Mouse (Mus musculus) adrenal gland, adult 8-10 months (tissue): ENCODE data around the gene Sh3kbp1. TPM values are rescaled to one million over a fixed set of nuclear protein-coding genes. Genes with fewer than 3 reads are reported as not detected.

Source experiments
- DNase-seq: peaks from one replicate; pipeline ENCODE4 v3.0.0; 2022
- total RNA-seq, 4 experiments: library from RNA; stranded (reverse); gene quantifications; 2 replicates each; pipeline ENCODE4 v1.2.4; 2022

The Sh3kbp1 gene
- total RNA-seq, 4 experiments from 2014 or later: 13.0 to 21.5 (median 19.5) TPM

DNA sequence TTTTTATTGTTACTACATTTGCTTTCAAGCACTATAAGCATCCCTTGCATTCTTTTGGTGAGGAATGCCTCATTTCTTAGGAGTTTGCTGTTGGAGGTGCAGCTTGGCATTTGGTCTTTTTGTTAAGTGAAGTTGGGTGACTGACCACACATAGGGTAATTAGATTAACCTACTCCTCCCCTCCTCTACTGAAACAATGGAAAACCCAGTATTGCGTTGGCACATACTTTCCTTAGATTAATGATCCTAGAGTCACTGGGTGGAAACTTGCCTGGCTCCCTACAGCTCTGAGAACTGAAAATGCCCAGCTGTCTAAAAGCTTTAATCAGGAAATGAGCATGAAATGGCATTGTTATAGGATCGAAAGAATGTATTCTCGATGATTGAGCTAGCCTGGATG lies 117.5 kb downstream of the Sh3kbp1 start:
- DNase-seq: no peak

DNA sequence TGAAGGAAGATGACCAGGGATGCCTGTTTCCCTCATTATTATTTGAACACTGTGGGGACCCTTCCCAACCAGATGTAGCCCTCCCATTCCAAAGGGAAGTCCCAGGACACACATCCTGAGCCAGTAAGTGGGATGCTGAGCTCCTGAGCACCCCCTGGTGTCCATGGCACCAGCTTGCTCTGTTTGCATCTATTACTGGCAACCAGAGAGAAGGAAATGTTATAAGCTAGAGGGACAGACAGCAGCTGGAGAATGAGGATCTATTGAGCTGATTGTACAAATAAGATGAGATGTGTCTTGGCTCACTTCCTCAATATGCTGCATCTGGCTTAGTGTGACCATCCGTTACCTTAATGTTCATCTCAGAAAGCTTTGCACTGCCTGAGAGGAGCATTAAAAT lies 124.8 kb downstream of the Sh3kbp1 start:
- DNase-seq: no peak

DNA sequence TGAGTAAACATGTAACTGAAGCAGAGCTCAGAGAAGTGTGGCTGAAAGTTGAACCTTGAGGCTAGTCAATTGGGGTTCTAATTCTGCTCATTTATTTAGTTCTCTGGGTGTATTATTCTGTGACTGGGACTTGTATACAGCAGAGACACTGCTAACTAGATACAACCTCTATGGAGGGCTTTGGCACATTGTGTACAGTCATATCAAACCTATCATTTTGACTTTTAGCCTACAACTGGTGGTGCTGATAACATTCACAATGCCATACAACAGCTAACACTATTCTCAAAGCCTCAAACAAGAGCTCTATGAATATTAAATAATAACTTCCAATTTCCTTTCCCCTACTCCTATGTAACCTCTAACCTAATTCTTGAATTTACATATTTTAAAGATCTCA lies 129.2 kb downstream of the Sh3kbp1 start:
- DNase-seq: no peak

DNA sequence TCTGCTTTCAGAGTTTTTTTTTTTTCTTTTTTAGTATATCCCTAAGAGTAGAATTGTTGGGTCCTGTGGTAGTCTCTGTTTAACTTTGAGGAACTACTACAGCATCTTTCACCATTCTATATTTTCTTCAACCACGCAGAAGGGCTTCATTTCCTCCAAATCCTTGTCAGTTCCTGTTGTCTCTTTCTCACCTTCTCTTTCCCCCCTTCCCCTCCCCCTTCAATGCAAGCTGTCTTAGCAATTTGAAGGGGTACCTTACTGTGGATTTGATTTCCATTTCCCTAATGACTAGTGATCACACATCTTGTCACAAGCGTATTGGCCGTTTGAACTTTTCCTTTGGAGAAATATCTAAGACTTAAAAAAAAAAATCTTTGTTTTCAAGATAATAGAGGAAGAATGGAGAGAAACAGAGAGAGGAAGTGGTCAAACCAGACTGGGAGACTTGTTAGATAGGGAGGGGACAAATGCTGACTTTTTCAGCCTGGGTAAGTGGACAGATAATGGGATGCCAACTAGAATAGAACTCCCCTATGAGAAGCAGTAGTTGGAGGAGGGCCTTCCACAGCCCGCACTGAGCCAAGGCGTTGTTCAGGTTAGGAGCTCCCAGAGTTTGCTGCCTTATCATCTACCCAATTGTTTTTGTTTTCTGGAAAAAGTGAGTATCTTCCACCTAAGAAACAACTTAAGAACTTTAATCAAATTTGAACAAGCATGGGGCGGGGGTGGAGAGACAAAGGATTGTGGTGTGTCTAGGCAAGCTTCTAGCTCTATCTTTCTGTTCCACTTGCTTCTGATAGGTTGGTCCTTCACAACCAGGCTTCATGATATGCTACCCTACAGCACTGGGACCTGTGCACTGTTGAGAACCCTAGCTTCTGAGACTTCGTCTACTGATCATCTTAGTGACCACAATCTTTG lies 130.1 kb downstream of the Sh3kbp1 start:
- DNase-seq: no peak

DNA sequence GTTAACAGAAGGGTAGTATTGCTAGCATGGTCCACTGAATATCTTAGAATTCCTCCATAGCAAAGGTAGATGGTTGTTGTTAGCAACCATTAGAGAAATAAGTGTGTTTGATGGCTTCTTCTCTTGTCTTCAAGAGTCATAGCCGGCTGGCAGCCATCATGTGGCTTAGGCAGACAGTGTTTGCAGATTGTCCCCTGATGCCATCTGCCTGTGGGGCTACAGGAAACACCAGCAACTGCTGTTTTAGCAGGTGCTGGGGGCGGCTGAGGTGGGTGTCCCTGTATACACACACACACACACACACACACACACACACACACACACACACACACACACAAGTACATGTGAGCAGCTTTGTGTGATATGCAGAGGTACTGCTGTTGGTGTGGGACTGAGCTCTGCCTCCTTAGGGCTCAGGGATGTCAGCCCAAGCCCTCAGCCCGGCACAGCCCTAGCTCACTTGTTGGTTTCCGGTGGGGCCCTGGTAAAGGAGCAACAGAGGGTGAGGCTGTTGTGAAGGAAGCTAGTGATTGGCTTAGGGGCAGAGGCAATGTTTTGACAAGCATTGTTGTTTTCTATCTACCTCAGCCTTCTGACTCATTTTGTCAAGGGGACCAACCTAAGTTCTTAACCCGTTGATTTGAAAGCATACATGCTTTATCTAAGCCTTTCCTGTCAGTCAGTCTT lies 130.9 kb downstream of the Sh3kbp1 start:
- no peak for DNase-seq

DNA sequence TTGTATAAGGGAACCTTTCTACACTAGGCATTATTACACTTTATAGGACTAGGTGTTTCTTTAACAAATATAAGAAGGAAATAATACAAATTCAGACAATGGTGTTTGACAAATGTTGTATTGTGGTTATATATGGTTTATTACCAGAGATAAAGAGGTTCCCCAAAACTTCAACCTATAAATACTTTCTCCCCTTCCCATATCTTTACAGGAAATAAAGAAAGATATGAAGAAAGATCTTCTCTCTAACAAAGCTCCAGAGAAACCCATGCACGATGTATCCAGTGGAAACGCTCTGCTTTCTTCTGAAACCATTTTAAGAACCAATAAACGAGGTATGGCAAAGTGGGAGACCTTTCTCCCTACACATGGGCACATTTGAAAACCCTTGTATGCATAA lies 136.7 kb downstream of the Sh3kbp1 start:
- no peak for DNase-seq

DNA sequence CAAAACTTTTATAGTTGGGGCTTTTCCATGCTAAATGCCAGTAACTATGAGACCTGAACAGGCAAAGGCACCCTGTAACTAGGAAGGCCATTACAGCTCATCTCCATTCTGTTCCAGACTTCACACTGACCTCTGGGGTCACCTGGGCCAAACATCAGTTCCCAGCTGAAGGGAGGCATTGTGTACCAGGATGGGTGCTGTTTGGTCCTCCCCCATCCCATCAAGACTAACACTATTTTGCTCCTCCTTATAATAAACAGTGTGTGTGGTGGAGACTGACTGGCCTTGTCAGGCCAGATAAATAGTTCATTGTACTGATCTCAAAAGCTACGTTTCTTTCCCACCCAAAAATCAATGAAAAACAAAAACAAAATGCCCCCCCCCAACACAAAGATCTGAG lies 138.8 kb downstream of the Sh3kbp1 start:
- no peak for DNase-seq

DNA sequence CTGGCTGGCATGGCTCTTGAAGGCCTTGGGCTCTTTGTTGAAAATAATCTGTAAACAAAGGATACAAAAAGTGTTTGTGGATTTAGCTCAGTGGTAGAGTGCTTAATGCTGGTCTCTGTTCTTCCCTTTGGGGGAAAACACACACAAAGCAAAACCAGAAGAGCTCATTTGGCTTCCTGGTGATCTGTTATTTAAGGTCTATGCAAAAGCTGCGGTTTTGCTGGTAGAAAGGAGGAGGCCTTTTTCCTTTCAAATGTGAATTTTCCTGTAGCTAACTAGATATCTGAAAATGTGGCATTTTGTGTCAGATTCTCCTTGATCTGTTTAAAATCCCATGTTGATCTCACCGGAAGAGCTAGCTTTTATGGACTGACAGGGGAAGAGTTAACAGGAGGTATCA lies 141.9 kb downstream of the Sh3kbp1 start:
- DNase-seq: no peak

DNA sequence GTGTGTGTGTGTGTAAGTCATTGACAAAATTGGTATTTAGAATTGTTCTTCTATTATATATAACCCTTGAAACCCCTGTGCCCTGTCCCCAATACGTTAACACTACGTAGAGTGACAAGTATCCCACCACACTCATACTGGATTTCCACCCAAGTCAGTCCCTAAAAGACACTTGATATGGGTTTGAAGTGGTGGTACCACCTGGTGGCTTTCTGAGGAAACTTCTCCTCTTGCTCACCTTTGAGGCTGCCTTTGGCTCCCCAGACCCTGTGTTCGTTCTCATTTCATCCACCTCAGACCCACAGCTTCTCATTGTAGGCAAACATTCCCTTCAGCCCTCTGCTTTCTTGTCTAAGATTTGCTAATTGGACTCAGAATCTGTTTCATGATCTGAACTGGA lies 142.7 kb downstream of the Sh3kbp1 start:
- DNase-seq: no peak

DNA sequence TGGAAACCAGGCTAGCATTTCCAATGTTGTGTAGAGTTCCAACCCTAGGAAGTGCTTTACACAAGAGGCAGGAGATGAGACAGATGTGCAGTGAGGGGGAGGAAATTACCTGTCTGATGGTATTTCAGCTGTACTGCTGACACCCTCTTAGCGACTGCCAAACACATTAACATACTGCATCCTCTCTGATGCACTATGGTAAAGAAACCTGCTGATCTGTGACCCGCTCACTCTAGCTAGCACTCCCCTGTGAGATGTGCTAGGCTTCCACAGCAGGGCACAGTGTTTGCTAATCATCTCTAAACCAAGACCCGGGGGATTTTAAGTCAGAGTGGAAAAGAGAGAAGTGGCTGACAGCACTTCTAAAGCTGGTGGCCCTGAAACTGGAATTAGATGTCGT lies 145.1 kb downstream of the Sh3kbp1 start:
- no peak for DNase-seq

DNA sequence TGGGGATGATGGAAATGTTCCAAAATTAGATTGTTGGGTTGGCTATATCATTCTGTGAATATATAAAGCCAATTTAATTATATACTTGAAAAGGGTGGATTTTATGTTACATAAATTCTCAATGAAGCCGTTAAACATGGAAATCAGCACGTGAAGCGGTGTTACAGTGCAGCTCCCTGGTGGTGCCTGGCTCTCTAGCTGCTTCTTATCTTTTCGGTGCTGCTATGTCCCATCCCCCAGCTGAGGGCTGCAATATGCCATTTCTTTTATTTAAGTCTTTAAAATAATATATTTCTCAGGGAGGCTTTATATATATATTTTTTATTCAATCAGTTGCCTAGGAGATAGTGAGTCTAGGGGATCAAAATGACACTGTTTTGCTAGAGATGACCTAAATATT lies 148.0 kb downstream of the Sh3kbp1 start:
- no peak for DNase-seq

DNA sequence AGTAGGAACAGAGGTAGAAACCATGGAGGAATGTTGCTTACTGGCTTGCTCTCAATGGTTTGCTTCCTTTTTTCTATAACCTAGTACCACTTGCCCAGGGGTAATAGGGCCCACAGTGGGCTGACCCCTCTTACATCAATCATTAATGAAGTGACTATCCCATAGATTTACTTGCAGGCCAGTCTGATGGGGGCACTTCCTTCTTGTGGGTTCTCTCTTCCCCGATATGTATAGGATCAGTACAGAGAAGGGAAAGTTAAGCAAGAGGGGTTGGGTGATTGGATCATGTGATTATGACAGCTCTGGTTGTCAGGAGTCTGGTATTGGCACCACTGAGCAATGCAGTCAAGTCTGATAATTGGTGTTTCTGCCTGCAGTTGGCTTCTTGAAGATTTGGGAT lies 151.7 kb downstream of the Sh3kbp1 start:
- DNase-seq: no peak

DNA sequence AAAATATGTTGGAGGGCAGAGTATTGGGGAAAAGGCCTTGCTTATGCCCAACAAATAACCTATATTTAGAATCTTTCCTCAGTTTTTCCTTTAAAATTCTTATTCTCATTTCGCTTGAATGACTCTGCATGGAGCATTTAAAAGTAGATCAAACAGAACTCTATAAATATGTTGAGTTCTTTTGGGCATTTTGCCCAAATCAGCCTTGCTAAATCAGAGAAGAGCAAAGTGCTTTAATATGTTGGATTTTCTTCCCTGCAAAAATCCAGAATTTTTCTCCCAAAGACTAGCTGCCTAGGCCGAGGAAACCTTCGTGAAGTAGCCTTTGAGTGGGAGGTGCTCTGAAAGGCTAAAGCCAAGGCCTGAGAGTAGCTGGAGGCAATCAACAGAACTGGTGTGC lies 163.4 kb downstream of the Sh3kbp1 start:
- DNase-seq: no peak

DNA sequence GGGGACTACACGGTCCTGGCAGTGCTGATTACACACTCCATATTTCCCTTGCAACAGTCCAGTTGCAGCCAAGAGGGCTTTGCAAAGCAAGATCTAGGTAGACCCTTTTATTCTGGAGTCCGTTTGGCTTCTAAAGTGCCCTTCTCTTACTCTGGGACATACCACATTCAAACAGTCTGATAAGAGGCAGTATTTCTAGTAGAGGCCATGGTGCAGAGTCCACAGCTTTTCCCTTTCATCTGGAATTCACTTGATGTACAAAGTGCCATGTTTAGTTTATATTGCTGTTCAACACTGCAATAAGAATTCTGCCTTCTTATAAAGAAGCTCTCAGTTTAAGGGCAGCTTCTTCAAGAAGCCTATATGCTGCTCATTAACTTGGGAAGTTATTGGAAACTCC lies 168.5 kb downstream of the Sh3kbp1 start:
- DNase-seq: no peak

DNA sequence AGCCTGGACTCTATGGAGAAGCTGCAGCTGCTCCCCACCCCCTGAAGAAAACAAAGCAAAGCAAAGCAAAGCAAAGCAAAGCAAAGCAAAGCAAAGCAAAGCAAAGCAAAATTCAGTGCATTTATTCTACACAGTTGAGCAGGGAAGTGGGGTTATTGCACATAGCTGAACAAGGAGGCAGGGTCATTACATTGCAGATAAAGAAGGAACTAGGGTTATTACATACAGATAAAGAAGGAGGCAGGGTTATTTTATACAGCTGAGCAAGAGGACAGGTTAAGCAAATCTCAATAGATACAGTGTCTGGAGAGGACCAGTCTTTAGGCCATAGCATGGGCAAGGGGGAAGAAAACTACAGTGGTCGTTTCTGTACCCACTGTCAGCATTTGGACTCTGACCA lies 177.3 kb downstream of the Sh3kbp1 start:
- no peak for DNase-seq

DNA sequence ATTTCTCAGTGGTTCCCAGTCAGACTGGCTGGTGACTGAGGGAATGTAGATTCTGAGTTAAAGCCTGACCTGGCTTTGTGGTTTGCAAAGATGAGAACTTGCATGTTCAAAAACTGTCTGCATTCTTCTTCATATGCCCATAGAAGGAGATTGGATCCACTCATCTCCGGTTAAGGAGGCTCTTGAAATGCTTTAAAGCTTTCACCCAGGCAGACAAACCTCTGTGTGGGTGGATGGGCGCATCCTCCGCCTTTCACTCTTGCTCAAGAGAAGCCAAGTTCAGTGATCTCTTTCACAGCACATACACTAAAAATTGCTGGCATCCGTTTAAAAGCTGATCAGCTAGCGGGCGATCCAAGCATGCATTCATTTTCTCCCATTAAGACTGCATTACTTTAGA lies 182.4 kb downstream of the Sh3kbp1 start:
- no peak for DNase-seq

DNA sequence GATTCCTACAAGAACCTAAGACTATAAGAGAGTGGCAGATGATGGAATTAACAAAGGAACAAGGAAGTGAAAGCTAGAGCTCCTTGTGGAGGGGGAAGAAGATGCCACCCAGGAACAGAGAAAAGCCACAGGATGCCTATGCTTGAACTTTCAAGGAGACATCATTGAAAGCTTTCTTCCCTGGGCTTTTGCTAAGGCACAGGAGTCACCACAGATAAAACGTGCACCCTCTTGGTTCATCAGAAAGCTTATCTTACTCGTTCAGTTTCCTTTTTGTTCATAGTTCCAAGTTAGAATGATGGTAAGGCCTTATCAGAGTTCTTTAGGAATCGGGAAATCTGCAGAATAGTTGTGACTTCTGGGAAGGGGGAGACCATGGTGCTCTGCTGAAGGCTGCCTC lies 183.4 kb downstream of the Sh3kbp1 start:
- no peak for DNase-seq

DNA sequence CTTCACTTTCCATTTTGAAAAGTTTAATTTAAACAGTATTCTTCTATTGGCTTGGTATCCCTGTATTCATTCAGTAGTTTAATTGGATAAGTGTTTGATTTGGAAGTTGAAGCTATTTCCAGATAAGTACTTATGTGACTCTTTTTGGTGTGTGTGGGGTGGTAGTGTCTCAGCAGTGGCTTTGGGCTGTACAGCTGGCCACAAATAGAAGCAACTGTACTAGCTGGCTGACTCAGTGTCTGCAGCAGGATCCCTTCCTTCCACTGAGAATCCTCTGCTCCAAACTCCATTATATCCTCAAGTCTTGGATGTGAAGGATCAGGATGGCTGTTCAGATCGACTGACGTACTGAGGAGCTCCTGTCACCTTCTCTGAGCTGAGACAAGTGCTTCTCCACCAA lies 190.4 kb downstream of the Sh3kbp1 start:
- no peak for DNase-seq

DNA sequence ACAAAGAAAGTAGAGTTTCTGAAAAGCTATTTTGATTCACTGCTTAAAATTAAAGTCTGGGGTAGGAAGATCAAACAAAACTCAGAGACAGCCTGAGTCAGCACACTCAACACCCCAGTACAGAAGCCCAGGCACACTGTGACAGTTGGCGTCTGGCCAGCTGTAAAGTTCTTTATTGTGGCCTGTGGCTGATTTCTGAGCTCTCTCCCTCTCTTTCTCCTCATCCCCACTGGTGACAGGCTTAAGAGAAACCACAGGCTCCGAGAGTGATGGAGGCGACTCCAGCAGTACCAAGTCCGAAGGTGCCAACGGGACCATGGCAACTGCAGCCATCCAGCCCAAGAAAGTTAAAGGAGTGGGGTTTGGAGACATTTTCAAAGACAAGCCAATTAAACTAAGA lies 201.1 kb downstream of the Sh3kbp1 start:
- no peak for DNase-seq

DNA sequence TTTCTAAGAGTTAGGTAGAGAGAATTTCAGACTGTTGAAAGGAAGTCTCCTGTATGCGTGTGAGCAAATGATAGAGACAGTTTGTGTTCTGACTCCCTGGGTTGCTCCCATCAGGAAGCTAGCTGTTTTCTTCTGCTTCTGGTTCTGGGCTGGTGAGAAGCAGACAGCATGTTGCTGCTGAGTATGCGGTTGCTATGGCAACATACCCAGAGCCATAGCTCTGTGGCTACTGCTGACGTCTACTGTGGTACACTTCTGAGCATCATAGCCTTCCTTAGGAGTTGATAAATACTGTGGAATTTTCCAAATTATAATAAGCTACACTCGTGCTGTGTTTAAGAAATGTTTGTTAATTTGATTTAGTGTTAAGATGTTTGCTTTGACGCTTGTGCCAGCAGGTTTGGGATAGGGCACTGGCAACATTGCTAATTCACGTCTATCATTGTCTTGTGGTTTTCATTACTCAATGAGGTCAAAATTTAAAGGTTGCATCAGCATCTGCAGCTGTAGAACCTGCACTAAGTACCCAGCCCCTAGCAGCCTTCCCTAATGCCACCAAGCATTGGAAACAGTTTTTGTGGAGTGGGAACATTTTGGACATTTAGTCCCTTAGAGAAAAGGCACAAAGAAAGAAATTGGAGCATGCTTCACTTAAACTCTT lies 202.2 kb downstream of the Sh3kbp1 start:
- DNase-seq: no peak

DNA sequence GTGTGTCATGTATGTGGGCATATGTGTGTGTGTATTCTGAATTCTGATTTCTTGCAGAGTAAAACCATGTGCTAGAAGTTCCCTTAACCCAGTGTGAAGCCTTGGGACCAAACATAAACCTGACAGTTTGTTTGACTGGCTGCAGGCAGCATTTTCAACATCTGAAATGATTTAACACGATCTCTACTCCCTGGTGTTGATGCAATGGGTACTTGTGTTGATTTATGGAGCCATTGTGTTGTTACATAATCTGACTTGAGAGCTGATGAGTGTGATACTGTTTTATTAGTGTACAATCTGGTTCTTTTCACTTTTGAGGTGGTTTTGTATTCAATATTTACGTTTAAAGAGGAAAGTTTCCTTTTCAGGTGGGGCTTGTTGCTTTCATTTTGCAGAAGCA lies 204.1 kb downstream of the Sh3kbp1 start:
- no peak for DNase-seq

DNA sequence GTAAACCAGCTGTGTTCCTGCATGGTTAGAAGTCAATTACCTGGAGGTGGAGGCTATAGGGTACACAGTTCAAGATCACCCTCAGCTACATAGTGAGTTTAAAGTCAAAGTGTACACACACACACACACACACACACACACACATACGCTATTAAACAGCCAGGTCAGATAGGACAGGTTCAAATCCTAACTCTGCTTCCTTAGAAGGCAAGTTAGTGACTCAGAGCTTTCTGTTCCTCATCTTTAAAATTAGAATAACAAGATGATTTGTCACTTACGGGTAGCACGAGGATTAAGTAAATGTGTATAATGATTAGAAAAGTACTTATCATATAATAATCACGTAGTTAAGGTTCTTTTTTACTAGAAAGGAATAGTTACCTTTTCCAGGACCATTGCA lies 208.2 kb downstream of the Sh3kbp1 start:
- no peak for DNase-seq

DNA sequence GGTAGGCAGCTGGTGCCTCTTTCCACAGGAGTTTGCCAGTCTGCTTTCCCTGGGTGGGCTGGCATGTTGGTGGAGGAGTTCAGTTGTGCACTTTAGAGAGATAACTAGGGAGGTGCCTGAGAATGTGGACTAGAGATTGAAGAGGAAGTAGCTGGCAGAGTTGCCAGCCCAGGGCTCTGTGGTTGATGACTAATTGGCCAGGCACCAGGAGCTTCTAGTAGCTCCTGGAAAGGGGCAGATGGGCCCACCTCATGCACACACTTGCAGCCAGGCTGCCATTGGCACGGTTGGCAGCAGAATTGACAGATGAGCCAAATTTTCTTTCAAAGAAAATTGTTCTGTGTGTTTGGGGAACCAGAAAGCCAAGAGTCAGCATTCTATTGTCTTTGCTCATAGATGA lies 210.3 kb downstream of the Sh3kbp1 start:
- no peak for DNase-seq

DNA sequence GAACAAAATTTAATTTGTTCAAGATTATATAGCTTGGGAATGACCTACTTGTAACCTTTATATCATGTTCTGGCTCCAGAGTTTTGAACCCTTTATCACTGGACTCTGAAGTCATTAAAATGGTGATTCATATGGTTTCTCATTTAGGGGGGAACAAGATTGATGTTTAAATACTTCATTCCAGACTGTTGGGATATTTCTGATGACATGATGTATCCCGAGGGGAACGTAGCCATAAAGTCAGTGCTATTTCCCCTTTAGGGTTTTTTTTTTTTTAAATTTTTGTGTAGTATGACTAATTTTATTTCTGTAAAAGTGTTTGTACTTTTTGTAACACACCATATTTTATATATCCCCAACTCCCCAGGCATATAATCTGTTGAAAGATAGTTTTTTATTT lies 212.7 kb downstream of the Sh3kbp1 start:
- no peak for DNase-seq
